Mouse (Mus musculus) liver, embryonic 11.5 days (tissue): ENCODE measurements around the gene Tagap1. TPM values are rescaled to one million over a fixed set of nuclear protein-coding genes. Genes with fewer than 3 reads are reported as not detected.
"Not testable (repeated sequence)": the region's sequence is repeated elsewhere in the genome, so short reads cannot be mapped to it uniquely, and the experiment has no call there.

Experiments used
- ATAC-seq: fragments of 200-750 bp; cut with Nextera tagmentation; replicated peaks from 2 replicates; pipeline ENCODE4 v1.8.0; 2017; ENCODE audit warnings: moderate number of reproducible peaks, mild to moderate bottlenecking, moderate TSS enrichment, moderate library complexity; ENCODE audit not compliant: low FRiP score
- DNase-seq: peaks from one replicate; pipeline ENCODE4 v3.0.0-alpha.2; 2017; ENCODE audit warnings: low spot score
- H3K27ac ChIP-seq: fragments of 300-500 bp; sonication (generic); 2 replicates; pipeline ENCODE4 v1.5.1; 2014; ENCODE audit warnings: mild to moderate bottlenecking, low read depth, low read length, control low read depth
- H3K27me3 ChIP-seq: fragments of 300-500 bp; sonication (generic); replicated peaks from 2 replicates; pipeline ENCODE4 v1.6.1; 2014; ENCODE audit warnings: low read length, mixed read lengths; ENCODE audit not compliant: control insufficient read depth, insufficient read depth
- H3K36me3 ChIP-seq: fragments of 300-500 bp; sonication (generic); 2 replicates; pipeline ENCODE4 v1.6.1; 2014; ENCODE audit warnings: mild to moderate bottlenecking, low read length, moderate library complexity, mixed read lengths; ENCODE audit not compliant: control insufficient read depth, insufficient read depth
- H3K4me1 ChIP-seq: fragments of 300-500 bp; sonication (generic); replicated peaks from 2 replicates; pipeline ENCODE4 v1.6.1; 2014; ENCODE audit warnings: low read length, mixed read lengths; ENCODE audit not compliant: control insufficient read depth, insufficient read depth
- H3K4me2 ChIP-seq: fragments of 300-500 bp; sonication (generic); 2 replicates; pipeline ENCODE4 v1.6.1; 2014; ENCODE audit warnings: mild to moderate bottlenecking, control low read depth, moderate library complexity
- H3K4me3 ChIP-seq: fragments of 300-500 bp; sonication (generic); 2 replicates; pipeline ENCODE4 v1.5.1; 2014; ENCODE audit warnings: low read depth, low read length, control low read depth
- H3K9ac ChIP-seq: fragments of 300-500 bp; sonication (generic); 2 replicates; pipeline ENCODE4 v1.6.1; 2014; ENCODE audit warnings: low read depth, low read length, control low read depth
- H3K9me3 ChIP-seq: fragments of 300-500 bp; sonication (generic); 2 replicates; pipeline ENCODE4 v1.6.1; 2016; ENCODE audit warnings: low read length, inconsistent platforms, mixed read lengths; ENCODE audit not compliant: control insufficient read depth
- WGBS: fragments of 180-500 bp; shearing (Covaris S2); extraction: QIAGEN DNeasy Blood & Tissue Kit; methylation state at CpG from one replicate; pipeline ENCODE4 v1.1.7; 2014; 5-methylcytosine and 5-hydroxymethylcytosine counted together
- polyA plus RNA-seq: library from polyadenylated mRNA; unstranded; fragments of >200 nt; fragmentation: Nextera tagmentation; extraction: Ambion mirVana; gene quantifications from 2 replicates; pipeline ENCODE4 v1.2.1, GENCODE M21; 2014

Gene Tagap1
- polyA plus RNA-seq, result 36.4 TPM in 2 replicates

DNA sequence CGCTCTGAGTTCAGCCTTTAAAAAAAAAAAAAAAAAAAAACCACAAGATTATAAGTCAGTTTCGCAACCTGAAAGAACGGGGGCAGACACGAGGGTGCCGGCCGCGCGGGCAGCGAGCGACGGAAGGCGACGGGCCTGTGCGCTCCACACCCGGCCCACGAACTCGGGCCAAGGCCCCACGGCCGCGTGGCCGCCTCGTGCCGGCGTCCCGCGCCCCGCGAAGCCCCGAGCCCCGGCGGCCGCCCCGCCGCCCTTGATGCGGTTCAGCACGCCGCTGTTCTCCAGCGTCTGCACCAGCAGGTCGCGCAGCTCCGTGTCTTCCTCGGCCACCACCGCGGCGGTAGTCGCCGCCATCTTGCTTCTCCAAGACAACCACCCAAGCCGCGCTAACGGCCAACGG lies at the start of gene Tagap1:
Gene Tagap1 (minus strand): TSS at position 381 of the 400 bp plus-strand sequence.
- not testable (repeated sequence) for H3K27ac ChIP-seq, H3K36me3 ChIP-seq, H3K4me1 ChIP-seq, H3K9me3 ChIP-seq, H3K27me3 ChIP-seq
- WGBS, result under 1% methylated on average over 42 of the region's 51 CpGs
- H3K4me2 ChIP-seq, result peak within 1 kb of the TSS; percentile 53
- peak within 1 kb of the TSS; percentile 54 for H3K4me3 ChIP-seq
- H3K9ac ChIP-seq, result peak within 1 kb of the TSS; percentile 72
- DNase-seq (peak; percentile 33), ATAC-seq (peak; percentile 33)

DNA sequence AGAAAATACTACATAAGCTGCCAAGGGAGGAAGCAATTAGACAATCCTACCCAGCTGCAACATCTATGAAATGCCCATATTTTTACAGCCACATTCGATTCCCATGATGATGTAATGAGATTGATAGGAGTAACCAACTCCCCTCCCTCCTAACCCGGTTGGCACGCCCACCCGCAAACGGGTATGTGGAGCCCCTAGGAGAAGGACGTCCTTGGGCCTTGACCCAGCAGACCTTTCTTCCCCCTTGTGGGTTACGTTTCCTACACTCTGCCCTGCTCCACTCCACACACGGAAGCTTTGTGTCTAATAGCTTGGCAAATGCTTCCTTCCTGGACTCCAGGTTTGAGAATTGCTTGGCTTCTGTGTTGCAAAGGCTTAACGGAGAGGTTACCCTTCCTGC lies 48.9 kb upstream of the Tagap1 start:
- not testable (repeated sequence) for H3K9ac ChIP-seq, H3K36me3 ChIP-seq, H3K4me1 ChIP-seq, ATAC-seq, H3K9me3 ChIP-seq, H3K4me3 ChIP-seq, DNase-seq, H3K27me3 ChIP-seq, H3K27ac ChIP-seq, H3K4me2 ChIP-seq
- 63% methylated on average over 4 of the region's 9 CpGs for WGBS

DNA sequence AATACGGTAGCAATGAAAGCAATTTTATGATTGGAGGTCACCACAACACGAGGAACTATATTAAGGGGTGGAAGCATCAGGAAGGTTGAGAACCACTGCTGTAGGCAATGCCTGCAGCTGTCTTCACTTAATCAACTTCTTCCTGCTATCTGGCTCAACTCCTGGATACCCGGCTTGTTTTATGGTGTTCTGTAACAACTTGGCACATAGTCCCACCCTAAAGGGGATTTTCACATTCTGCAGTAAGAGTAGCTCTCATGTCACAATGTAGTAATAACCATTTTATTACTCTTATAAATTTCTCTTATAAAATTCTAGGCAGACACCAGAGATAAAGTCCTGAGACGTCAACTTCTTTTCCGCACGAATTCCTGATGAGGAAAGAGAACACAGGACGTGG lies 48.5 kb upstream of the Tagap1 start:
- H3K36me3 ChIP-seq, H3K27me3 ChIP-seq, H3K4me3 ChIP-seq, H3K9me3 ChIP-seq, H3K4me1 ChIP-seq, H3K9ac ChIP-seq, ATAC-seq, DNase-seq, H3K27ac ChIP-seq, H3K4me2 ChIP-seq: not testable (repeated sequence)
- WGBS, result no CpG with 5 or more reads among the region's 7 CpGs

DNA sequence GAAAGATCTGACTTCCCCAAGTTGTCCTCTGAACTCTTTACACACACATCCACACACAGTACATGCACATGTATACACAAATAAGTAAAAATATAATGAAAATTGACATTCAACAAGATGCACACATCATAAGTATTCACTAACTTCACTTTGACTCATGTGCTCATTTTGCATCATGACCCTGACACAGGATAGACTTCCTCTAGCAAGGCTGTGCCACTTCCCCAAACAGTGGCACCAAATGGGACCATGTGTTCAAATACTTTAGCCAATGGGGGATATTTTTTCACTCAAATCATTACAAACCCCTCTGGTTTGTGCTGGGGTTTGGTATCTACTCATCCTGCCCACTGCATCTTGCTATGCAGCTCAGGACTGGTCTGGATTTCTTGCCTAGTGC lies 47.9 kb upstream of the Tagap1 start:
- H3K9ac ChIP-seq, H3K27ac ChIP-seq, H3K4me3 ChIP-seq, ATAC-seq, H3K36me3 ChIP-seq, H3K4me2 ChIP-seq, DNase-seq, H3K9me3 ChIP-seq, H3K27me3 ChIP-seq, H3K4me1 ChIP-seq: not testable (repeated sequence)

DNA sequence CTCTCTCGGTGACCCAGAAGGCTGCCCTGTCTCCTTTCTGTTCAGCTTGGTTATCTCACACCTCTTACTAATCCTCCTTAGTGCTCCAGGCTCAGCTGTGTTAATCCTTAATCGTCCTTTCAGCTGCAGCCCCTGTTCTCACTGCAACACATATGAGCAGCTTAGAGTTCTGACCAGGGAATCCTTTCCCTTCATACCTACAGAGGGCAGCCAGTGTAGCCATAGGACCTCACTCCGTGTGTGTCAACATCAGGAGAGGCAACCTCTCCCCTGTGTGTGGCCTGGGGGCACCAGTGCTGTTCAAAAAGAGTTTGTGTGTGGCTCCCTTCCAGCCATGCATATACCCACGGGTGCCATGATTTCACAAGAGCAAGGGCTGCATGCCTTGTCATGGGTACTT lies 44.7 kb upstream of the Tagap1 start:
- WGBS, result 58% methylated on average over 3 of the region's 4 CpGs
- H3K9me3 ChIP-seq, H3K9ac ChIP-seq: not testable (repeated sequence)

DNA sequence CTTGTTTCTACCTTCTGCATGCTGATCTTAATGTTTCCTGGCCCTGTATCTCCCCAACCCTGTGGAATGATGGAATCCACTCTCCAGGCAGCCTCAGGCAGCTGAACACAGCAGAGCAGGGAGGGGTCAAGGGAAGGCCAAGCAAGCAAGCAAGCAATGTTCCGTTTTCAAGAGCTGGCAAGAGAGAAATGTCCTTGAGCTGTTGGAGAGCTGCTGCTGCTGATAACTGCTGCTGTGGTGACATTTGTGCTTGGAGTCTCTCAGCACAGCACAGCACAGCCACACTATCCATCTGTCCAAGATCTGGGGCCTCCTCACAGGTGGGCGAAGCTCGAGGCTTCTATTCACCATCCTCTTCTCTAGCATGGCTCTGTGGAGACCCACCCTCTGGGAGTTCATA lies 42.4 kb upstream of the Tagap1 start:
- not testable (repeated sequence) for DNase-seq, H3K4me1 ChIP-seq, H3K4me2 ChIP-seq, H3K36me3 ChIP-seq, H3K4me3 ChIP-seq, H3K27me3 ChIP-seq, ATAC-seq, H3K27ac ChIP-seq, H3K9me3 ChIP-seq, H3K9ac ChIP-seq
- no CpG with 5 or more reads among the region's 3 CpGs for WGBS

More for the DNA sequence above, 44.7 kb upstream of the Tagap1 start:
- not testable (repeated sequence) for ATAC-seq, H3K4me3 ChIP-seq, DNase-seq, H3K27me3 ChIP-seq, H3K4me1 ChIP-seq, H3K27ac ChIP-seq, H3K36me3 ChIP-seq, H3K4me2 ChIP-seq

DNA sequence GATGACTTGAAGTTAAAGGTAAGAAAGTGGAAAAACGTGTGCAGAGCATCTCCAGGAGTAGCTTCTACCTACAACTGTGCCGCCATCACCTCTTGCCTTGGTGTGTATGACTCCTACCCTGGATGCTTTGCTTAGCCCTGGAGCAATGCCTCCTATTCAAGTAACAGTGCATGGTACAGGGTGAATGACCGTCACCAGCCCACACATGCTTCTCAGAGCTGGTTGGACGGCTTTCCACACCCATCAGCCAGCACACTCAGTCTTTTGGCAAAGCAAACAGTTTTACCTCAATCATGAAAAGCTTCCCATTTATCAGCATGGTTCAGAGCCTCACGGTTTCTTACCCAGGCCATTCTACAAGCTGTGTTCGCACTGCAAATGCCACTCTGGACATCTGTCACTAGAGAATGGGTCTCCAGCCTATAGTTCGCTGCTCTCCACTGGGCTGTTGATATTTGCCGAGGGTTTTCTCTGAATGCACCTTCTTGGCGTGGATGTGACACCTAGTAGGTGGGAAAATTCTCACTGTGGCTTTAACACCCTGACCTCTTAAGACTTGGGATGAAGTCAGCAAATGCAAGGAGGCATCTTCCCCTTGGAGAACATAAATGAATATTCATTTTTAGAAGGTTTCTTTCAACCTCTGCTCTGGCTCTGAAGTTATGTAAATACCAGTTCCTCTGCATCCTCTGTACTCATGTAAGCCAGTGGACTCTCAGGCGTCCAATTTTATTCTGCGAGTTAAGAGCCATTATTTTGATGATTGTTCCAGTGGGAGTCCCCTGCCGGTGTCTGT lies 41.0 kb upstream of the Tagap1 start:
- H3K36me3 ChIP-seq, H3K4me1 ChIP-seq, DNase-seq, H3K27ac ChIP-seq, H3K9ac ChIP-seq, H3K27me3 ChIP-seq, ATAC-seq, H3K9me3 ChIP-seq, H3K4me3 ChIP-seq, H3K4me2 ChIP-seq: not testable (repeated sequence)
- WGBS, result 79% methylated on average over 8 of the region's 12 CpGs

DNA sequence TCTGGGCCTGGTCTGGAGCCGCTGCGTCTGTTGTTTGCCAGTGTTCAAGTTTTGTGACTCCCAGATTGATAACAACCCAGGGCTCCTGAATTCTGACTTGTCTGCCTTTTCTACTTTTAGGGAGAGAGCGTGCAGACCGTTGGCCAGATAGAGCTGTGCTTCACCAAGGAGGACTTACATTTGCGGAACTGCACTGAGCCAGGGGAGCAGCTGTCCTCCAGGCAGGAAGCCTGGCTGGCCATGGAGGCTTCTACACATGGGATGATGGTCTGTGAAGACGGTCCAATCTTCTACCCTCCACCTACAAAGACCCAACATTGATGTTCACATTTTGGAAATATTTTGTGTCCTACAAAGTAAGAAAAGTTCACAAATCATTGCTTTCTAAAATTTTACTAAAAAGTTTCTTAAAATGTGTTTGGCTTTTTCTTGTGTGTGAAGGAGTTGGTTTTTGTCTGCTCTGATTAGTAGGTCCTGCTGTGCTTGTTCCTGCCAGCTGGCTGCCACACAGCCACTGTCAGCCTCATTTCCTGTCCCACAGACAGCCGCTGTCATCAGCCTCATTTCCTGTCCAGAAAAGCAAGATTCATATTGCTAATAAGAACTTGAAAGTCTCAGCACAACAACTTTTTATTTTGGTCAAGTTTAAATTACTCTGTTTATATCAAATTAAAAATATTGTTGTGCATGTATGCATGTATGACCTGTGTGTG lies 37.0 kb upstream of the Tagap1 start:
- no CpG with 5 or more reads among the region's 7 CpGs for WGBS
- DNase-seq, H3K27me3 ChIP-seq, H3K27ac ChIP-seq, H3K4me3 ChIP-seq, H3K36me3 ChIP-seq, H3K9ac ChIP-seq, H3K4me2 ChIP-seq, ATAC-seq, H3K9me3 ChIP-seq, H3K4me1 ChIP-seq: not testable (repeated sequence)

DNA sequence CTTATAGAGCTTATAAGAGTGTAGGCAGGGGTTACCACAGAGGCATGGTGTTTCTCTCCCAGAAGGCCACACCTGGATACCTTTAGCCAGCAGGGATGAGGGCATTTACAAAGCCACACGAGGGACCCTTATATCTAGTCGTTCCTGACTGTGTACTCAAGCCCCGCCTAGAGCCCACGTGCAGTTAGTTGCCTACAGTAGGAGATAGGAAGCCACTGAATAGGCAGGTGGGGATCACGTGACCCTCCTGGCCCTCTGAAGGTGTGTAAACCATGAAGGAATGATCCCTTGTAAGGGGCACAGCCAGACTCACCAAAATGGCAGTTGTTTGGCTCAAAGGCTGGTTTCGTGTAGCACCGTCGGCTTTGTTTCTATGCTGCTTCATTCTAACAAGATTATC lies 35.9 kb upstream of the Tagap1 start:
- not testable (repeated sequence) for H3K4me3 ChIP-seq, H3K4me2 ChIP-seq, H3K4me1 ChIP-seq, H3K27ac ChIP-seq, H3K27me3 ChIP-seq, H3K9me3 ChIP-seq, DNase-seq, ATAC-seq, H3K36me3 ChIP-seq, H3K9ac ChIP-seq
- WGBS, result 83% methylated on average over 8 of the region's 8 CpGs
